Mouse (Mus musculus): ENCODE results near the gene Nup107. TPM values are rescaled to one million over a fixed set of nuclear protein-coding genes. Genes with fewer than 3 reads are reported as not detected.

The Nup107 gene
- polyA plus RNA-seq, 1 experiment: not detected

DNA sequence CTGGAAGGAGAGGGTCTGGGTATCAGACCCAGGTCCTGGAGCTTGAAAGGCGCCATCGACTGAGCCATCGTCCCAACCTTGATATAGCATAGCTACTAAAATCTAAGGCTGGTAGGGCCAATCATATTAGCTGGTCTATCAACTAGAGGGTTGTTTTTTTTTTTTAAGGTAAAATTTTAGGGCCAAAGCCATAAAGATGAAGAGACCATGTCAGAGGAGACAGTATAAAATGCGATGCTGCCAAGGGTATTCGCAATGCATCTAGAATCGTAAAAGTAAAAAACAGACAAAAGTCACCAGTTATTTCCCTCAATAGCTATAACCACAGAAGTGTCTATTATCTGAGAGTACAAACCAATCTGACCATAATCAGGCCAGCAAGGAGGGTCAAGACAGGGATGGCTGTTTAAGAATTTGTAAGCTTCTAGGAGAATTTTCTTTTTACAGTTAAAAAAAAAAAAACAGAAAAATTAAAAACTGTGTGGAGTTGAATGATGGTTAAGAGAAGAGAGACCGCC, 40.1 kb downstream of the Nup107 start:
- Histone ChIP-seq H3K27ac (ENCODE audit: insufficient read depth, low read depth, low read length) (no peak overlapping the region), H3K4me1 (ENCODE audit: control insufficient read depth, insufficient read depth, low read length) (no peaks in the 10 kb centered on the region), H3K4me3 (ENCODE audit: insufficient read depth, low read depth, low read length) (no peak overlapping the region)
- 96% methylated on average over 7 of the region's 7 CpGs for WGBS
- TF ChIP-seq POLR2A (IDR thresholded peaks at IDR 0.05; ENCODE audit: insufficient read depth, low read depth, low read length) (no peak), CTCF (IDR thresholded peaks at IDR 0.05; ENCODE audit: insufficient read depth, low read depth, low read length) (no peak)

DNA sequence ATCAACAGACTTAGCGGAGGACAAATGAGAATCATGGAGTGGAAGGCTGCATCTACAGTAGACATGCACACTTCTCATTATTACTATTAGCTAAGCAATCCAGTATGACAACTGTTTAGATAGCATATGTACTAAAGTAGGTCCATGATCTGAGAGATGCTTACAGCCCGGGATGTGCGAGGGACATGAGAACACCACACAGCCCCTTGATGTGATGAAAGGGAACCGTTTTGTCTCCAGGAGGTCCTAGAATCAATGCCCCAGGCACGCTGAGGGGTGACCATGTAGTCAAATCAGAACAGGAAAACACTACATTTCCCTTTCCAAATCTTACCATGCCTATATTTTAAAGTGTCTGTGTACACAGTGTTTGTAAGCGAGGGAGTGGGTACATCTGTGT, 40.8 kb downstream of the Nup107 start:
- H3K4me1 ChIP-seq (ENCODE audit: control insufficient read depth, insufficient read depth, low read length): no peaks in the 10 kb centered on the region
- TF ChIP-seq POLR2A (IDR thresholded peaks at IDR 0.05; ENCODE audit: insufficient read depth, low read depth, low read length) (no peak), CTCF (IDR thresholded peaks at IDR 0.05; ENCODE audit: insufficient read depth, low read depth, low read length) (no peak)

DNA sequence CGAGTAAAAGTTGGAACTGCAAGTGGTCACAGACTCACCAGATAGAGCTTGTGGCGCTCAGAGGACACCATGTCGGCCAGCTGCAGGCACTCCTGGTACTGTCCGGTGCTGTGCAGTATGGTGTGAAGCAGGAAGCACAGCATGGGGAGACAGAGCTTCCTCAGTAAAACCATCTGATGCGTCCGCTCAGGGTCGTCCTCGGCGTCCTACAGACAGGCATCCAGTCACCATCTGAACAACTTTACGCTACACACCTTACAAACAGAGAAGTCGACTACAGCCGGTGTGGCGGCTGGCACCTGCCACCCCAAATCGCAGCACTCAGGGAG, 41.3 kb downstream of the Nup107 start:
- H3K27ac ChIP-seq (ENCODE audit: insufficient read depth, low read depth, low read length): no peak overlapping the region
- H3K4me3 ChIP-seq (ENCODE audit: insufficient read depth, low read depth, low read length): no peak overlapping the region
- WGBS: 98% methylated on average over 14 of the region's 14 CpGs
- no peaks in the 10 kb centered on the region; the same call in 1 of the 2 replicates for H3K4me1 ChIP-seq (ENCODE audit: control insufficient read depth, insufficient read depth, low read length)
- TF ChIP-seq CTCF (IDR thresholded peaks at IDR 0.05; ENCODE audit: insufficient read depth, low read depth, low read length): no peak
- no peak for TF ChIP-seq POLR2A (IDR thresholded peaks at IDR 0.05; ENCODE audit: insufficient read depth, low read depth, low read length)

More for the DNA sequence above, 40.8 kb downstream of the Nup107 start:
- H3K27ac ChIP-seq (ENCODE audit: insufficient read depth, low read depth, low read length): no peak overlapping the region
- H3K4me3 ChIP-seq (ENCODE audit: insufficient read depth, low read depth, low read length): no peak overlapping the region
- 97% methylated on average over 6 of the region's 6 CpGs for WGBS

DNA sequence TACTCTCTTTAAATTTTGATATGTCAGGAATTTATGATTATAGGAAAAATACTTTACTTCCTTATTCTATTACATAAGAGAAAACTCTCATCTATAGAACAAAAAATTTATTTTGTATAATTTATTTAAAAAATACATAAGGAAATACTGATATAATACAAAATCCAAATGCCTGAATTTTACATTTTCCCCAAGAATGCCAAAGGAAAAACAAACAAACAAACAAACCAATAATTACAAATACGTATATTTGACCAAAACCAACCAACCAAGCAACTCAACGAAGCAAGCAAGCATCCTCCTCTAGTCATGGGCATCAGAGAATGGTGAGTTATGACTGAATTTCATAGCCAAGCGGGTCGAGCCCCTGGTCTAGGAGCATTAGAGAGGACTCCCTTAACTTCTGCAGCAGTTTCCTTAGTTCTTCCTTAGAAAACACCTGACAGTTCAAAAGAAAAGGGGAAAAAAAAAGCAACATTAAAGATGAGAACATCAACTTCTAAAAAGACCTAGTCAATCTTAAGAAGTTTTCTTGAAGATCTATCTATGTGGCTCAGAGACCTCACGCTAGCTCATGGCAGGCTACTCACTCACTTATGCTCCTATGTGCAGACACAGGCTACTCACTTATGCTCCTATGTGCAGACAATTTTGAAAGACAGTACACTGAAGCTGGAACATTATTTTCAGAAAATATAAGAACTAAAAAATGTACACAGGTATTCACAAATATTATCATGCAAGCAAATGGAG, 41.8 kb downstream of the Nup107 start:
- no peak overlapping the region for H3K27ac ChIP-seq (ENCODE audit: insufficient read depth, low read depth, low read length)
- H3K4me3 ChIP-seq (ENCODE audit: insufficient read depth, low read depth, low read length): no peak overlapping the region
- TF ChIP-seq POLR2A (IDR thresholded peaks at IDR 0.05; ENCODE audit: insufficient read depth, low read depth, low read length): no peak
- TF ChIP-seq CTCF (IDR thresholded peaks at IDR 0.05; ENCODE audit: insufficient read depth, low read depth, low read length): no peak
- no peaks in the 10 kb centered on the region; the same call in 1 of the 2 replicates for H3K4me1 ChIP-seq (ENCODE audit: control insufficient read depth, insufficient read depth, low read length)
- WGBS: 97% methylated on average over 5 of the region's 5 CpGs

DNA sequence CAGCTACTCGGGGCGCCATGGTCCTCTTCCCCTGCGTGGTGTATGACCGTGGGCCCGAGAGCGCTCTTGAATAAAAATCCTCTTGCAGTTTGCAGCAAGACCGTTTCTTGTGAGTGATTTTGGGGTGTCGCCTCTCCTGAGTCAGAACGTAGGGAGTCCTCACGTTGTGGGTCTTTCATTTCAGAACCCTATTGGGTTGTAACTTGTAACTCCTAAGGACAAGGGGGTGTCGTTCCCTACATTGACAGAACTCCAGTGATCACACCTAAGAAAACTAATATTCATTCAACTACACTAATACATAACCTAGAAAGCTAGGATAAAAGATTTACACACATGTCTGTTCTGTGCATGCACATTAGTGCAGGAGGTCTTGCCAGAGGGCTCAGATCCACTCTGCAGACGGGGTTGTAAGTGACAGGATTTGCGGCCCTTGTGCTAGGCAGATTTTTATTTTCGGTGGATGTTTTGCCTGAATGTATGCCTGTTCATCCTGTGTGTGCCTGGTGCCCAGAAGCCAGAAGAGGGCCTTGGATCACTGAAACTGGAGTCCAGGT, 42.6 kb downstream of the Nup107 start:
- Histone ChIP-seq H3K4me1 (ENCODE audit: control insufficient read depth, insufficient read depth, low read length) (no peaks in the 10 kb centered on the region; the same call in 1 of the 2 replicates), H3K27ac (ENCODE audit: insufficient read depth, low read depth, low read length) (no peak overlapping the region), H3K4me3 (ENCODE audit: insufficient read depth, low read depth, low read length) (no peak overlapping the region)
- WGBS: 95% methylated on average over 14 of the region's 14 CpGs
- no peak for TF ChIP-seq CTCF (IDR thresholded peaks at IDR 0.05; ENCODE audit: insufficient read depth, low read depth, low read length)
- no peak for TF ChIP-seq POLR2A (IDR thresholded peaks at IDR 0.05; ENCODE audit: insufficient read depth, low read depth, low read length)

DNA sequence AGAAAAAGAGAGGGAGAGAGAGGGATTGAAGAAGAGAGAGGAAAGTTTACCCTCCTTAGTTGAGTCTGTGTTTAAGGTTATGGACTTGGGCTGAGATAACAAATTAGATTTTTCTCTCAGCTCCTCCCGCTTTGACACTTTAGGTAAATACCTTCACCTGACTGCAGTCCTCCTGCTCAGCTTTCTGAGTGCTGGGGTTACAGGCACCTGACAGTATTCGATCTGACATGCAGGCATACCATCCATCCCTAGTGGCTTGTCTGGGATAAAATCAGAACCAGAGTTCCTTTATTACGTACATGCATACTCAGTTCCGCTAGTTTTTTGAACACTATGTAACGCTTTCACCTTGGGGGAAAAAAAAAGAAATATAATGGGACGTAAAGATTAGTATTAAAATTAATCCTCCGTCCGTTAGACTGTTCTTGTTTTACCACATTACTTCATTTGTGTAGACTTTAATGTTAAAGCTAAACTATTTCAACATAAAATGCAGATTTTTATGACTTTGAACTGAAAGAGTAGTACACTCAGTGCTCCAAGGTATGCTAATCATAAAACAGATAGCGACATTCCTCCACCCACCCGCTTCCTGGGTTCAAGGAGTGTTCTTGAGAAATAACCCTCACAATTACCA, 43.3 kb downstream of the Nup107 start:
- Histone ChIP-seq H3K4me1 (ENCODE audit: control insufficient read depth, insufficient read depth, low read length) (peaks cover 2% of the 10 kb centered on the region; the same call in 1 of the 2 replicates), H3K27ac (ENCODE audit: insufficient read depth, low read depth, low read length) (no peak overlapping the region), H3K4me3 (ENCODE audit: insufficient read depth, low read depth, low read length) (no peak overlapping the region)
- no peak for TF ChIP-seq CTCF (IDR thresholded peaks at IDR 0.05; ENCODE audit: insufficient read depth, low read depth, low read length)
- no peak for TF ChIP-seq POLR2A (IDR thresholded peaks at IDR 0.05; ENCODE audit: insufficient read depth, low read depth, low read length)
- 99% methylated on average over 10 of the region's 10 CpGs for WGBS

DNA sequence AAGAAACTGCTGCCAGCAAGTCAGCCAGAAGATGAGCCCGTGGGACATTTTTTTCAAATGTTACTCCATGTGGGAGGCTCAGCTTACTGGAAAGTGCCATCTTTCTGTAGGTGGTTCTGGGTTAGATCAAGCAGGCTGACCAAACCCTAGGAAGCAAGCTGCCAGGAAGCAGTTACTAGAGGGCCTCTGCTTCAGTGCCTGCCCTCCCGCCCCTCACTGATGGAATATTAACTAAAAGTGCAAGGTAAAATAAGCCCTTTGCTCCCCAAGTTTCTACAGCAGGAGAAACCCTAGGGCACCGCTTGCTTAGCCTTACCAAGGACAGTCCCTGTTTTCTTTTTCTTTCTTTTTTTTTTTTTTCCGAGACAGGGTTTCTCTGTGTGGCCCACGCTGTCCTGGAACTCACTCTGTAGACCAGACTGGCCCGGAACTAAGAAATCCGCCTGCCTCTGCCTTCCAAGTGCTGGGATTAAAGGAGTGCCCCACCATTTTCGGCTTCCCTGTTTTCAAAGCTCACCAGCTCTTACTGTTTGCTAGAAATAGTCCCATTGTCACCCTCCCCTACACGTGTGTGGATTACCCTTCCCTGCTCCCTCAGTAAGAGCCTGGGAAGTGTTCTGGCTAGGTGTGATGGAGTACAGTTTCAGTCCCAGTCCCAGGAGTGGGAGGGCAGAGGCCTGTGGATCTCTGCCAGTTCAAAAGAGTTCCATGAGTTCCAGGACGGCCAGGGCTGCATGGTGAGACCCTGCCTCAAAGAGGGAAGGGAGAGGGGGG, 44.0 kb downstream of the Nup107 start:
- Histone ChIP-seq H3K4me3 (ENCODE audit: insufficient read depth, low read depth, low read length) (no peak overlapping the region), H3K27ac (ENCODE audit: insufficient read depth, low read depth, low read length) (no peak overlapping the region), H3K4me1 (ENCODE audit: control insufficient read depth, insufficient read depth, low read length) (peaks cover 5% of the 10 kb centered on the region)
- TF ChIP-seq CTCF (IDR thresholded peaks at IDR 0.05; ENCODE audit: insufficient read depth, low read depth, low read length) (no peak), POLR2A (IDR thresholded peaks at IDR 0.05; ENCODE audit: insufficient read depth, low read depth, low read length) (no peak)
- 85% methylated on average over 10 of the region's 10 CpGs for WGBS

DNA sequence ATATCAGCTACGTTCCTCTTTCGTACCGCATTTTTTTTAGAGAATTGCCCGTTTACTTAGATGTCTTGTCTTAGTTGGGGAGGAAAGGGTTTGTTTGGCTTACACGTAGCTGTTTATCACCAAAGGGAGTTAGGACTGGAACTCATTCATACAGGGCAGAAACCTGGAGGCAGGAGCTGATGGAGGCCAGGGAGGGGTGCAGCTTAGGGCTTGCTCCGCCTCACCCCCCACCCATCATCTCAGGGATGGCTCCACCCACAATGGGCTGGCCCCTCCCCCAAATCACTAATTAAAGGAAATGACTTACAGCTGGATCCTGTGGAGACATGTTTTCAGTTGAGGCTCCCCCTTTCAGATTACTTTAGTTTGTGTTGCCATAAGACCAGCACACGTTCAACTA, 44.8 kb downstream of the Nup107 start:
- Histone ChIP-seq H3K4me1 (ENCODE audit: control insufficient read depth, insufficient read depth, low read length) (peaks cover 6% of the 10 kb centered on the region), H3K4me3 (ENCODE audit: insufficient read depth, low read depth, low read length) (no peak overlapping the region), H3K27ac (ENCODE audit: insufficient read depth, low read depth, low read length) (no peak overlapping the region)
- WGBS: 93% methylated on average over 7 of the region's 7 CpGs
- TF ChIP-seq CTCF (IDR thresholded peaks at IDR 0.05; ENCODE audit: insufficient read depth, low read depth, low read length): no peak
- no peak for TF ChIP-seq POLR2A (IDR thresholded peaks at IDR 0.05; ENCODE audit: insufficient read depth, low read depth, low read length)

All from olfactory bulb, adult 2 months (tissue).